Mouse (Mus musculus): ENCODE measurements at regions not wholly inside any gene's neighbourhood (a gene's known extent, or its start where the extent isn't known, plus 50 kb on each side); places are given as distances from the start of the nearest gene placed in this dataset.

DNA sequence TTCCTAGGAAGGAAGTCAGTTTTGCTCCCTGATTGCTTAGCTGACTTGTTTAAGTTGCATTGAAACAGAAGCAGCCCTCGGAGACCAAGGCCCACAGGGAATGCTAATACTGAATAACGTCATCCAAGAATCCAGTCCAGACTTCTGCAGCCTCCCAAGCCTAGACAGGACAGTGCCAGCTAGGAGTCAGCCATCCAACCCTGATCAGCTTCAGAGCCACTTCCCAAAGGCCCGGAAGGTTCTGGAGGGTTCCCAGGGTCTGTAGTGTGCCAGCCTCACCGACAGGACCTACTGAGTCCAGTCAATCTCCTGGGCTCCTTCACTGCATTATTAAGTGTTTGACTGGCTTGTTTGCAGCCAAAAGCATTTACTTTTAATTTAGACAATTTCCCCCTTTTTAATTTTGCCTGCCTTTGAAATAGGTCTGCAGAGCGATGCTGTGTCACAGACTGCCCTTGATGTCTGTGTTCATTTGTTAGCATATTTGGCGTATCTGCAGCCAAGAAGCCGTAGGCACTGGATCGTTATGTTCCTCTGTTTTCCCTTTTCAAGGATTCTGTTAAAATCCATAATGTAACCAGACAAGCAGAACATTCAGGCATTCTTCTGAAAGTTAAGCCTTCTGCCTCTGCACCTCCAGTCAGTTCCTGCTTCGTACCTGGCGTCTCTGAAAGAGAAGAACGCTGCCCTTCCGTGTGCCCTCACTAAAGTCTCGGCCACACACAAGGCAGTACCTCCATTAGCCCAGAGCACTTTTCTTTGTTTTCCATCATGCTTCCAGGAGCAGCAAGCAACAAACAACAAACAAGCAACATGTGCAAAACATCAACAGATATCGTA, 106.5 kb upstream of the Nebl start:
- TF ChIP-seq POLR2A (IDR thresholded peaks at IDR 0.05; ENCODE audit: low read depth, low read length), result no peak
- no peak for TF ChIP-seq CTCF (IDR thresholded peaks at IDR 0.05; ENCODE audit: extremely low read depth, insufficient read depth, insufficient read length, insufficient replicate concordance)
